Mouse (Mus musculus) CH12.LX (cell line): ENCODE results near the gene Mbd4. TPM values are rescaled to one million over a fixed set of nuclear protein-coding genes. Genes with fewer than 3 reads are reported as not detected.

ENCODE experiments used
- DNase-seq: peaks from one replicate; pipeline ENCODE4 v3.0.0-alpha.2; 2013; ENCODE audit errors: extremely low read depth
- H3K27ac ChIP-seq: 2 replicates; pipeline ENCODE4 v1.5.1; 2012; ENCODE audit warnings: low read depth, mild to moderate bottlenecking, control low read depth, moderate library complexity; ENCODE audit not compliant: insufficient read depth
- H3K27me3 ChIP-seq: replicated peaks from 2 replicates; pipeline ENCODE3; 2012; ENCODE audit warnings: inconsistent platforms
- H3K36me3 ChIP-seq, 2 experiments: replicated peaks in 1 of 2; 2 replicates each; pipeline versions ENCODE3 to v1.6.1; 2012; ENCODE audit warnings: inconsistent platforms in 1 of 2, low read length in 1 of 2, mild to moderate bottlenecking in 1 of 2, mixed read lengths in 1 of 2, moderate library complexity in 1 of 2; ENCODE audit not compliant: control insufficient read depth in 1 of 2, insufficient read depth in 1 of 2
- H3K4me1 ChIP-seq, 2 experiments: 2 replicates each; pipeline ENCODE4 v1.6.1; 2012; ENCODE audit warnings: inconsistent platforms in 1 of 2, moderate library complexity in 1 of 2; ENCODE audit not compliant: insufficient read depth in 2 of 2, control insufficient read depth in 1 of 2
- H3K4me2 ChIP-seq: 2 replicates; pipeline ENCODE4 v1.6.1; 2012; ENCODE audit warnings: low read depth, mild to moderate bottlenecking, control low read depth; ENCODE audit not compliant: poor library complexity, insufficient read depth, severe bottlenecking
- H3K4me3 ChIP-seq, 3 experiments: fragments of 150-350 bp in 1 of 3; sonication (generic) in 1 of 3; replicated peaks in 1 of 3; 2 replicates each; pipeline versions ENCODE3 to v1.5.1; 2011 to 2012; ENCODE audit warnings: low read depth in 2 of 3, low read length in 2 of 3, mild to moderate bottlenecking in 2 of 3, moderate library complexity in 2 of 3, control low read depth in 1 of 3, improper control_type of control experiment in 1 of 3, inconsistent platforms in 1 of 3, mixed read lengths in 1 of 3; ENCODE audit not compliant: poor library complexity in 1 of 3
- H3K79me2 ChIP-seq: replicated peaks from 2 replicates; pipeline ENCODE4 v1.6.1; 2012; ENCODE audit warnings: mild to moderate bottlenecking, moderate library complexity; ENCODE audit not compliant: control insufficient read depth, poor library complexity, insufficient read depth, severe bottlenecking; ENCODE audit errors: extremely low read depth
- H3K9ac ChIP-seq: 2 replicates; pipeline ENCODE4 v1.6.1; 2012; ENCODE audit warnings: low read depth, mild to moderate bottlenecking, control low read depth, moderate library complexity; ENCODE audit not compliant: insufficient read depth
- H3K9me3 ChIP-seq: replicated peaks from 2 replicates; pipeline ENCODE3; 2012; ENCODE audit warnings: low read length, inconsistent platforms, mixed read lengths
- CHD1 ChIP-seq: IDR thresholded peaks from 2 replicates; pipeline ENCODE4 v1.6.1; 2012; ENCODE audit warnings: low read depth, low read length, improper control_type of control experiment, inconsistent platforms
- CHD2 ChIP-seq: IDR thresholded peaks from 2 replicates; pipeline ENCODE4 v1.6.1; 2011; ENCODE audit warnings: low read length, improper control_type of control experiment
- EP300 ChIP-seq: IDR thresholded peaks from 2 replicates; pipeline ENCODE4 v1.6.1; 2011; ENCODE audit warnings: low read length, improper control_type of control experiment
- ETS1 ChIP-seq: conservative IDR thresholded peaks from 2 replicates; pipeline ENCODE4 v1.6.1; 2012; ENCODE audit warnings: low read depth, mild to moderate bottlenecking, inconsistent platforms, low read length, improper control_type of control experiment, moderate library complexity
- HCFC1 ChIP-seq: IDR thresholded peaks from 2 replicates; pipeline ENCODE4 v1.6.1; 2012; ENCODE audit warnings: low read depth, mild to moderate bottlenecking, inconsistent platforms, low read length, improper control_type of control experiment
- JUND ChIP-seq: conservative IDR thresholded peaks from 2 replicates; pipeline ENCODE4 v1.6.1; 2011; ENCODE audit warnings: low read depth, low read length, improper control_type of control experiment
- MAFK ChIP-seq: IDR thresholded peaks from 2 replicates; pipeline ENCODE4 v1.6.1; 2011; ENCODE audit warnings: low read length, improper control_type of control experiment; ENCODE audit not compliant: insufficient replicate concordance
- MAZ ChIP-seq: IDR thresholded peaks from 2 replicates; pipeline ENCODE4 v1.6.1; 2012; ENCODE audit warnings: low read depth, mild to moderate bottlenecking, inconsistent platforms, low read length, improper control_type of control experiment, moderate library complexity
- MEF2A ChIP-seq: IDR thresholded peaks from 2 replicates; pipeline ENCODE4 v1.6.1; 2014; ENCODE audit warnings: low read depth, mild to moderate bottlenecking, inconsistent platforms, low read length, improper control_type of control experiment, borderline replicate concordance
- MYC ChIP-seq: IDR thresholded peaks from 2 replicates; pipeline ENCODE4 v1.6.1; 2011; ENCODE audit warnings: low read depth, mild to moderate bottlenecking, improper control_type of control experiment, low read length
- NELFE ChIP-seq: IDR thresholded peaks from 2 replicates; pipeline ENCODE4 v1.6.1; 2011; ENCODE audit warnings: low read depth, low read length, improper control_type of control experiment
- PAX5 ChIP-seq: IDR thresholded peaks from 2 replicates; pipeline ENCODE4 v1.6.1; 2012; ENCODE audit warnings: low read length, inconsistent platforms, mixed read lengths
- RCOR1 ChIP-seq: conservative IDR thresholded peaks from 2 replicates; pipeline ENCODE4 v1.6.1; 2012; ENCODE audit warnings: low read depth, mild to moderate bottlenecking, inconsistent platforms, low read length, improper control_type of control experiment
- SIN3A ChIP-seq: IDR thresholded peaks from 2 replicates; pipeline ENCODE4 v1.6.1; 2012; ENCODE audit warnings: low read length, improper control_type of control experiment, inconsistent platforms
- TBP ChIP-seq: conservative IDR thresholded peaks from 2 replicates; pipeline ENCODE4 v1.6.1; 2011; ENCODE audit warnings: low read depth, low read length, improper control_type of control experiment
- UBTF ChIP-seq: IDR thresholded peaks from 2 replicates; pipeline ENCODE4 v1.6.1; 2012; ENCODE audit warnings: low read depth, mild to moderate bottlenecking, inconsistent platforms, low read length, improper control_type of control experiment, moderate library complexity
- USF2 ChIP-seq: conservative IDR thresholded peaks from 2 replicates; pipeline ENCODE4 v1.6.1; 2011; ENCODE audit warnings: low read depth, low read length, improper control_type of control experiment
- ZKSCAN1 ChIP-seq: IDR thresholded peaks from 2 replicates; pipeline ENCODE4 v1.6.1; 2012; ENCODE audit warnings: low read depth, inconsistent platforms, low read length, improper control_type of control experiment, borderline replicate concordance
- ZNF384 ChIP-seq: IDR thresholded peaks from 2 replicates; pipeline ENCODE4 v1.6.1; 2012; ENCODE audit warnings: low read depth, low read length, improper control_type of control experiment, inconsistent platforms
- dilution Hi-C: fragments of 300-500 bp; cut with MboI; formaldehyde crosslinking; loops from 2 replicates; pipeline ENCODE4 v1.14.3; 2020; ENCODE audit warnings: low sequenced_read_pairs; ENCODE audit not compliant: extremely low pct_unique_long_range_greater_than_20kb, extremely low pct_ligation_motif_present
- in situ Hi-C: fragments of 300-500 bp; cut with MboI; formaldehyde crosslinking; loops from 3 replicates; pipeline ENCODE4 v1.14.3; 2019; ENCODE audit warnings: low sequenced_read_pairs, low pct_ligation_motif_present, low pct_unique_long_range_greater_than_20kb, mixed read lengths
- polyA plus RNA-seq: library from polyadenylated mRNA; unstranded; fragments of >175 nt; gene quantifications from 2 replicates; pipeline ENCODE4 v1.2.1, GENCODE M21; 2012; ENCODE audit warnings: low read depth; ENCODE audit not compliant: insufficient read length
- total RNA-seq, 2 experiments: library from RNA; depleted of rRNA; stranded (reverse); fragments of 300-350 nt in 1 of 2; fragments of >200 nt in 1 of 2; gene quantifications; 2 replicates each; pipeline ENCODE4 v1.2.3; 2012 to 2014

Gene Mbd4
- total and polyA plus RNA-seq, 3 experiments, result 7.3 to 12.2 (median 8.6) TPM

DNA sequence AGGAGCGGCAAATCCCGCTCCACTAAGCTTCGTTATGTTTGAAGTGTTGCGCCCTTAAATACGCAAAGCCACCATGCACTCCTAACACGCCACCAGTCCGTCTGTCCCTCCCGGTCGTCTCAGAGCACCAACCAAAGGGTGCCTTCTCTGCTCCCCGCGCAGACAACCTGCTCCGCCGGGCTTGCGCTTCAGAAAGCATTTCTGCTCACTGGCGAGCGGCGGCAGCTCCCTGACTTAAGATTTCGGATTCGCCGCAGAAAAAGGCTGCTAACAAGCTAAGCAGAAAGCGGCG is 45.0 kb downstream of the Mbd4 start:
- Histone ChIP-seq H3K4me1 (peaks cover 0 to 28% of the 10 kb centered on the region in 2 experiments; a peak in 2 of 4 replicates), H3K9ac (peak overlapping the region; percentile 100), H3K4me2 (no peak overlapping the region), H3K36me3 (peaks cover 39 to 69% of the 10 kb centered on the region in 2 experiments), H3K27me3 (no peaks in the 10 kb centered on the region), H3K79me2 (peaks cover 40% of the 10 kb centered on the region), H3K9me3 (no peaks in the 10 kb centered on the region), H3K4me3 (peak overlapping the region; percentile 90 to 100 (median 93)), H3K27ac (peak overlapping the region; percentile 73)
- in situ Hi-C loops, result no loop called here
- DNase-seq, result no peak
- TF ChIP-seq MAZ, result no peak
- TF ChIP-seq RCOR1, result no peak
- TF ChIP-seq TBP, result no peak
- no peak for TF ChIP-seq SIN3A
- TF ChIP-seq ZNF384, result no peak
- 0 out of 2 replicates have a peak, but pooled peaks have one; percentile 17 for TF ChIP-seq CHD1
- TF ChIP-seq MAFK, result no peak
- dilution Hi-C loops, result no loop called here

DNA sequence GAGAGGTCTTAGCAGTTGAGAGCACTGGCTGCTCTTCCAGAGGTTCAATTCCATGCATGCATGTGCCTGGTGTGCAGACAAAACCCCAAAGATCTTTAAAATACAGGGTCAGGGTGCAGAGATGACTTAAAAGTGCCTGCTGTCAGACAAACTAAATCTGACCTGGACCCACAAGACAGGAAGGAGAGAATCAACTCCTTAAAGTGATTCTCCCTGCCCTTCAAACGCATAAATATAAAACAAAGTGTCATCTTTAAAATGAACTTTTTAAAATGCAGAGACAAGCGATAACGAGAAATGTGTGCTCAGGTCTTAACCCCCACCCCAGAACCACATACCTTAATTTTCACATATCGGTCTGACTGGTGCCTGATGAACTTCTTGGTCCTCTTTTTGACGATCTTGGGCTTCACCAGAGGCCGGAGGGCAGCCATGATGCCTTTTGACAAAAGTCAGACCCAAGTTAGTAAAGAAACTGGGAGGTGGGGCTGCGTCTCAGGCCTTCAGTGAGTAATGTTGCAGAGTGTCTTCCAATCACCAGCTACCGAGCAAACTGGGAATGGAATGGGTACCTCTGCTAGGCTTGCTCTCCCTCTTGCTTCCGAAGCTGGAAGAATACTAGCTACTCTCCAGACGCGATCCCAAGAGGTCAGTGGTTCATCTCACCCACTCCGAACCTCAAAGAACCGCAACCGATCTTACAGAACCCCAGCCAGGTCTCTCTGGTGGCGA is 45.5 kb downstream of the Mbd4 start:
- Histone ChIP-seq H3K4me1 (peaks cover 0 to 28% of the 10 kb centered on the region in 2 experiments; a peak in 2 of 4 replicates), H3K9me3 (no peaks in the 10 kb centered on the region), H3K4me2 (peak overlapping the region; percentile 71), H3K27ac (peak overlapping the region; percentile 73), H3K36me3 (peaks cover 41 to 71% of the 10 kb centered on the region in 2 experiments), H3K4me3 (peak overlapping the region; percentile 90 to 100 (median 93)), H3K79me2 (peaks cover 40% of the 10 kb centered on the region), H3K27me3 (no peaks in the 10 kb centered on the region), H3K9ac (peak overlapping the region; percentile 100)
- no peak for DNase-seq
- dilution Hi-C loops (no loop called here), in situ Hi-C loops (no loop called here)
- TF ChIP-seq EP300 (no peak), ZKSCAN1 (no peak), JUND (no peak), MEF2A (no peak), MAZ (no peak), ZNF384 (no peak), MYC (0 out of 2 replicates have a peak, but pooled peaks have one; percentile 22), SIN3A (no peak), USF2 (no peak), CHD1 (peak; percentile 68; the same call in 1 of the 2 replicates), PAX5 (no peak), ETS1 (no peak), NELFE (no peak), CHD2 (no peak), HCFC1 (no peak), UBTF (no peak)
